Mouse (Mus musculus) intestine, embryonic 16.5 days (tissue): ENCODE results near the gene Cmc1. TPM values are rescaled to one million over a fixed set of nuclear protein-coding genes. Genes with fewer than 3 reads are reported as not detected.

ENCODE experiments used
- ATAC-seq: fragments of 200-750 bp; cut with Nextera tagmentation; 2 replicates; pipeline ENCODE4 v1.8.0; 2017; ENCODE audit warnings: moderate TSS enrichment, moderate library complexity
- H3K27ac ChIP-seq: fragments of 300-500 bp; sonication (generic); 2 replicates; pipeline ENCODE4 v1.5.1; 2014; ENCODE audit warnings: mild to moderate bottlenecking, low read length
- H3K27me3 ChIP-seq: fragments of 300-500 bp; sonication (generic); replicated peaks from 2 replicates; pipeline ENCODE4 v1.6.1; 2014; ENCODE audit warnings: low read length, control low read depth, mixed read lengths; ENCODE audit not compliant: control insufficient read depth, insufficient read depth
- H3K36me3 ChIP-seq: fragments of 300-500 bp; sonication (generic); 2 replicates; pipeline ENCODE4 v1.6.1; 2014; ENCODE audit warnings: low read length, control low read depth; ENCODE audit not compliant: control insufficient read depth, insufficient read depth
- H3K4me1 ChIP-seq: fragments of 300-500 bp; sonication (generic); 2 replicates; pipeline ENCODE4 v1.6.1; 2014; ENCODE audit warnings: low read length, control low read depth, mixed read lengths; ENCODE audit not compliant: control insufficient read depth, insufficient read depth
- H3K4me2 ChIP-seq: fragments of 300-500 bp; sonication (generic); 2 replicates; pipeline ENCODE4 v1.6.1; 2014; ENCODE audit warnings: low read depth, low read length, control low read depth
- H3K4me3 ChIP-seq: fragments of 300-500 bp; sonication (generic); 2 replicates; pipeline ENCODE4 v1.5.1; 2014; ENCODE audit warnings: mild to moderate bottlenecking, low read length
- H3K9ac ChIP-seq: fragments of 300-500 bp; sonication (generic); 2 replicates; pipeline ENCODE4 v1.6.1; 2014; ENCODE audit warnings: low read depth, low read length
- H3K9me3 ChIP-seq: fragments of 300-500 bp; sonication (generic); 2 replicates; pipeline ENCODE4 v1.6.1; 2016; ENCODE audit warnings: low read length, control low read depth; ENCODE audit not compliant: control insufficient read depth
- WGBS: fragments of 180-500 bp; shearing (Covaris S2); extraction: QIAGEN DNeasy Blood & Tissue Kit; methylation state at CpG from one replicate; pipeline ENCODE4 v1.1.7; 2014; 5-methylcytosine and 5-hydroxymethylcytosine counted together
- polyA plus RNA-seq: library from polyadenylated mRNA; unstranded; fragments of >200 nt; fragmentation: Nextera tagmentation; extraction: Ambion mirVana; gene quantifications from 2 replicates; pipeline ENCODE4 v1.2.1, GENCODE M21; 2015

The Cmc1 gene
- 57.6 and 69.8 TPM in 2 replicates for polyA plus RNA-seq

DNA sequence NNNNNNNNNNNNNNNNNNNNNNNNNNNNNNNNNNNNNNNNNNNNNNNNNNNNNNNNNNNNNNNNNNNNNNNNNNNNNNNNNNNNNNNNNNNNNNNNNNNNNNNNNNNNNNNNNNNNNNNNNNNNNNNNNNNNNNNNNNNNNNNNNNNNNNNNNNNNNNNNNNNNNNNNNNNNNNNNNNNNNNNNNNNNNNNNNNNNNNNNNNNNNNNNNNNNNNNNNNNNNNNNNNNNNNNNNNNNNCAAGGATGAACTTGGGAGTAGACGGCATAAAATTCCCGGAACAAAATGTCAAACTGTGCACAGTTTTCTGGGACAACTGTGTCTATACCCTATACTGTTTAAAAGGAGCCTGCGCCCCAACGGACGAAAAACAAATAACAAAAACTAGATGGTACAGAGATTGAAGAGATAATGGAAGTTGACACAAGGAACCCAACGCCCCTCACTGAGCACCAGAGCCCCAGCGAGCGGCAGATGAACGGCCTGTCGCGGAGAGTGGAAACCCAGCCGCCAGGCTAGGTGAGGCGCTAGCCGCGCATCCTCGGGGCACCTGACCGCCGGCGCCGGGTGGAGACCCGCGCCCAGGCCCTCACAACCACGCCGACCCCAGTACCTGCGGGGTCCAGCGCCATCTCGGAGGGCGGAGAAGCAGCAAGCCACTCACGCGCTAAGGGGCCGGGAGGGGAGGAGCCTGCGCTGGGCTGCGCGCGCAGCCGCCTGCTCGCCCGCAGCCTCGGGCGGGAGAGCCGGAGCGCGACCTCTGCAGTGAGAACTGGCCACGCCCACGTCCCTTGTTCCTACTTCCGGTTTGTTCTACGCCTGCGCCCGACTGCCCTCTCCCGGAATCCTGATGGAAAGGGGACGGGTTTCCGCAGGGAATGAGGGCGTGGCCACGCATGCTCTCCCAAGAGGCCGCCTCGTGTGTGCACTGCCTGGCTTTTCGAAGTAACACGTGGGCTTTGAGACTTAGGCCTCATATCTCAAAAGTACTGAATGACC lies at the start of gene Cmc1:
TSS of gene Cmc1 (minus strand) at position 771 of the 996 bp plus-strand sequence.
- H3K27ac ChIP-seq, result peak within 1 kb of the TSS; percentile 77
- peak within 1 kb of the TSS; percentile 95 for H3K4me3 ChIP-seq
- ATAC-seq, result peak; percentile 98
- peak within 1 kb of the TSS; percentile 67 for H3K4me2 ChIP-seq
- 1% methylated on average over 53 of the region's 58 CpGs for WGBS
- no peaks in the 10 kb centered on the region for H3K27me3 ChIP-seq
- 0 out of 2 replicates have a peak, but pooled peaks cover 11% of the 10 kb centered on the region for H3K4me1 ChIP-seq
- H3K36me3 ChIP-seq, result 0 out of 2 replicates have a peak, but pooled peaks cover 3% of the 10 kb centered on the region
- H3K9me3 ChIP-seq, result no peaks in the 10 kb centered on the region
- peak within 1 kb of the TSS; percentile 90 for H3K9ac ChIP-seq

DNA sequence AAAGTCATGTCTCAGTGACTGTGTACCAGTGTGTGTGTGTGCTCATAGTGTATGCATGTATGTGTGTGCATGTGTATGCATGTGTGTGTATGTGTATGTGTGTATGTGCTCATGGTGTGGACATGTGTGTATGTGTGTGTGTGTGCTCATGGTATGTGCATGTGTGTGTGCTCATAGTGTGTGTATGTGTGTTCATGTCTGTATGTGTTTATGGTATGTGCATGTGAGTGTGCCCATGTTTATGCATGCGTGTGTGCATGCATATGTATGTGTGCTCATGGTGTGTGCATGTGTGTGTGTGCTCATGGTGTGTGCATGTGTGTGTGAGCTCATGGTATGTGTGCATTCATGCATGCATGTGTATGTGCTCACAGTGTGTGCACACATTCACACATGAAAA lies 48.6 kb upstream of the Cmc1 start:
- Histone ChIP-seq H3K27ac (no peak overlapping the region), H3K9me3 (no peaks in the 10 kb centered on the region), H3K4me1 (no peaks in the 10 kb centered on the region), H3K4me2 (no peak overlapping the region), H3K27me3 (no peaks in the 10 kb centered on the region), H3K9ac (no peak overlapping the region), H3K4me3 (no peak overlapping the region), H3K36me3 (no peaks in the 10 kb centered on the region)
- ATAC-seq, result no peak
- WGBS, result 93% methylated on average over 1 of the region's 1 CpGs

DNA sequence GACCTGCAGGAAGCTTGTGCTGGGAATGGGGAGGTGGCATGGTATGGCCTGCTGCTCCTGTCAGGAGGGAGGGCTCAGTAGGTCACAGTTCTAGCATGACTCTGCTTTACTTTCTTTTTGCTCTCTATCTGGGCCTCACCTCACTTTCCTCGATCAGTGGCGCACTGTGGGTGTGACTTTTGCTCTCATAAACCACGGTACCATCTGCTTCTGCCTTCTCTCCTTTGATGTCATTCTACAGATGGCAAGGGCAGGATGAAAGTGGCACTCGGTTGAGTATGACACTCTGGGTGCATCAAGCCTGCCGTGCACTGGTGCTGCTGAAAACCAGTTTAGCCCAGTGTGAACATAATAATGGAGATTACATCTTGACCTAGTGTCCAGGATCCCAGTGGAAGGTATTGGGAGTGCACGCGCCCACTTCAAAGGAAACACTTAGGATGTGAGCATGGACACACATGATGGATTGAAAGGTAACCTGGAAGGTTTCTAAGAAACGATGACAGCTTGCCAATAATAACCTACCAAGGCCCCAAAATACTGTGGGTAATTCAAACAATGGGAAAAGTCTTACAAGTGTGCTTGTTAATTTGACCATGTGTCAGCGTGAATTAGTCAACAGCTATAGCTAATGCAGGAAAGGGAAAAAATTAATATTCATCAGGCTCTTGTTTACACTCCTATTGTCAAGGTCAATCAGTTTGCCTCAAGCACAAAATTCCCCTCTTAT lies 46.8 kb upstream of the Cmc1 start:
- H3K9ac ChIP-seq, result no peak overlapping the region
- no peaks in the 10 kb centered on the region for H3K9me3 ChIP-seq
- no peak overlapping the region for H3K4me2 ChIP-seq
- ATAC-seq, result no peak
- 84% methylated on average over 9 of the region's 9 CpGs for WGBS
- H3K4me1 ChIP-seq, result no peaks in the 10 kb centered on the region
- H3K36me3 ChIP-seq, result no peaks in the 10 kb centered on the region
- H3K4me3 ChIP-seq, result no peak overlapping the region
- no peaks in the 10 kb centered on the region for H3K27me3 ChIP-seq
- no peak overlapping the region for H3K27ac ChIP-seq

DNA sequence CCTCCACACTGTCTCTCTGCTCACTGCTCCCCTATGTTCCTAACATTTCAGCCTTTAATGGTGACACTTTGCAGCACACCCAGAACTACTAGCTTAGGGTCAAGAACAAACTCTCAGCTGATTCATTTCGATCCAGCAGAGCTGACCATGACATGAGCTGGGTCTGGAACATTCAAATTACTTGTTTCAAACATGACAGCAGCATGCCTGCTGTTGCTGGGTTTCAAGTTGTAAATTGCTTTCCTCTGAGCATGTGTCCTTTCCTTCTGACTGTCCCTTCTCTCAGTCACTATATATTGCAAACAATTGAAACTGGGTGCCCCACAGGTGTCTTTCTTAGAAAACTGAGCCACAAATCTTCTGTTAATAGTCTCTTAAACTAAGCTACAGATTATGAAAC lies 43.3 kb upstream of the Cmc1 start:
- Histone ChIP-seq H3K9ac (no peak overlapping the region), H3K4me2 (no peak overlapping the region), H3K36me3 (no peaks in the 10 kb centered on the region), H3K4me3 (no peak overlapping the region), H3K4me1 (no peaks in the 10 kb centered on the region), H3K27ac (no peak overlapping the region), H3K27me3 (no peaks in the 10 kb centered on the region), H3K9me3 (no peaks in the 10 kb centered on the region)
- WGBS, result 83% methylated on average over 1 of the region's 1 CpGs
- ATAC-seq, result no peak

DNA sequence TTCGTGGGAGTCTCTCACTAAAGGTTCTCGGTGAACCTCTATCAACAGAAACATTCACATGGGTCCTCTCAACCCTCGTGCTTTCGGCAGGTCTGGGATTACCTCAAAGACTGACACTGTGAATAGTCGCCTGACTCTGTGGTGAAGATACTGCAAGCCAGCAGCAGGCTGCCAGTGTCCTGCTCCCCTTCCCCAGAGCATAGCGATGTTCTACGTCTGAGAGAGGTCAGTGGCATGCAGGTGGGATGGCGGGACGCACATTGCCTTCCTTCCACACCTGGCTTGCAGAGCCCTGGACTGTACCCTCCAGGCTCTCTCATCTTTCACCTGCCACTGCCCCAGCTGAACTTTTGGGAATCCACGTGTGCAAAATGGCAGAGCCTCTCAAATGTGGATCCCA lies 41.3 kb upstream of the Cmc1 start:
- H3K4me1 ChIP-seq, result no peaks in the 10 kb centered on the region
- H3K4me3 ChIP-seq, result no peak overlapping the region
- no peaks in the 10 kb centered on the region for H3K36me3 ChIP-seq
- H3K27ac ChIP-seq, result no peak overlapping the region
- 73% methylated on average over 10 of the region's 10 CpGs for WGBS
- no peak overlapping the region for H3K4me2 ChIP-seq
- no peak for ATAC-seq
- H3K9me3 ChIP-seq, result no peaks in the 10 kb centered on the region
- H3K9ac ChIP-seq, result no peak overlapping the region
- no peaks in the 10 kb centered on the region for H3K27me3 ChIP-seq

DNA sequence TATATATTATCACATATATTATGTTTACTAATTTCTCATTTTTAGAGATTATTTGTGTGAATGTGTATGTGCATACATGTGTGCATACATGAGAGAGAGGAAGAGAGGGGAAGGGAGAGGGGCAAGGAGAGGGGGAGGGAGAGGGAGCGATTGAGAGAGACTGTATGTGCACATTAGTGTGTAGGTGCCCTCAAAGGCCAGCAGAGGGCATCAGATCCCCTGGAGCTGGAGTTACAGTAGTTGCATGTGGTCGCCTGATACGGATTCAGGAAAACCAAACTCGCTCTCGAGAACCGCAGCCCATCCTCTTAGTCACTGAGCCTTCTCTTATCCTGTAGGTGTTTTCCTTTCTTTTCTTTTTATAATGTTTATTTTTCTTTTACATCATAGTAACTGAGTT lies 38.4 kb upstream of the Cmc1 start:
- Histone ChIP-seq H3K9ac (no peak overlapping the region), H3K36me3 (no peaks in the 10 kb centered on the region), H3K4me3 (no peak overlapping the region), H3K4me2 (no peak overlapping the region), H3K27ac (no peak overlapping the region), H3K27me3 (no peaks in the 10 kb centered on the region), H3K4me1 (no peaks in the 10 kb centered on the region), H3K9me3 (no peaks in the 10 kb centered on the region)
- WGBS, result 92% methylated on average over 6 of the region's 6 CpGs
- no peak for ATAC-seq

DNA sequence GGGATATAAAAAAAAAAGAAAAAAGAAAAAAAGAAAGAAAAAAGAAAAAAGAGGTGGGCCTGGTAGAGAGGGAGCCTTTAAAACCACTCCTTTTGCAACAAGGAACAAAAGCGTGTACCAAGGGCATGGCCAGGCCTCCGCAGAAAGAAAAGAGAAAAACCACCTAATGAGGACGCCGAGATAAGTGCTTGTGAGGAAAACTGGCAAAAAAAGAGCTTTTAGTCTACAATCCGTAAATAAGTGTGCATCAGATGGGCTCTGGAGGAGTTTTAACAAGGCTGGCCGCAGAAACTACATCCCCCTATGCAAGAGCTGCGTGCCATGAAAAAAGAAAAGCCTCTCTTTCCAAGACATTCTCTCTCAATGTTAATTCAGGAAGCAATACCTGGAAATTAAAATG lies 37.4 kb upstream of the Cmc1 start:
- Histone ChIP-seq H3K9ac (no peak overlapping the region), H3K4me3 (no peak overlapping the region), H3K4me2 (no peak overlapping the region), H3K27ac (no peak overlapping the region), H3K4me1 (no peaks in the 10 kb centered on the region), H3K9me3 (no peaks in the 10 kb centered on the region), H3K27me3 (no peaks in the 10 kb centered on the region), H3K36me3 (no peaks in the 10 kb centered on the region)
- ATAC-seq, result no peak
- WGBS, result 91% methylated on average over 7 of the region's 7 CpGs

DNA sequence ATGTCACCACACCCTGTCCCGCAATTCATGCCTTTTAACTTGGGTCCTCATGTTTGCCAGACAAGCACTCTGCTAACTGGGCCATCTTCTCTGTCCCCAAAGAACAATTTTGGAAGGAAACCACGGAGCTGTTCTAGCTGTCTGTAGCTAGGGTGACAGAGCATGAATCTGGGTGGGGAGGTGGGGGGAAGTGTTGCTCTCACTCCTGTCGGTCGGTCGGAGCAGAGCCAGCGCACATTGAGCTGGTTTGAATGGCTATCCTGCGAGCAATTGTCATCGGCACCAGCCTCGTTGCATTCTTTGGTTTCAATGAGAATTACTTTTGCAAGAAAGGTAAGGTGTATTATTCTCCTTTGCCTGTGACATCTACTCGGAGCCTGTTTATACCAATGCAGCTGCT lies 36.8 kb upstream of the Cmc1 start:
- Histone ChIP-seq H3K4me1 (no peaks in the 10 kb centered on the region), H3K27me3 (no peaks in the 10 kb centered on the region), H3K9ac (no peak overlapping the region), H3K36me3 (no peaks in the 10 kb centered on the region), H3K4me3 (no peak overlapping the region), H3K4me2 (no peak overlapping the region), H3K27ac (no peak overlapping the region), H3K9me3 (no peaks in the 10 kb centered on the region)
- WGBS, result 87% methylated on average over 10 of the region's 10 CpGs
- no peak for ATAC-seq

DNA sequence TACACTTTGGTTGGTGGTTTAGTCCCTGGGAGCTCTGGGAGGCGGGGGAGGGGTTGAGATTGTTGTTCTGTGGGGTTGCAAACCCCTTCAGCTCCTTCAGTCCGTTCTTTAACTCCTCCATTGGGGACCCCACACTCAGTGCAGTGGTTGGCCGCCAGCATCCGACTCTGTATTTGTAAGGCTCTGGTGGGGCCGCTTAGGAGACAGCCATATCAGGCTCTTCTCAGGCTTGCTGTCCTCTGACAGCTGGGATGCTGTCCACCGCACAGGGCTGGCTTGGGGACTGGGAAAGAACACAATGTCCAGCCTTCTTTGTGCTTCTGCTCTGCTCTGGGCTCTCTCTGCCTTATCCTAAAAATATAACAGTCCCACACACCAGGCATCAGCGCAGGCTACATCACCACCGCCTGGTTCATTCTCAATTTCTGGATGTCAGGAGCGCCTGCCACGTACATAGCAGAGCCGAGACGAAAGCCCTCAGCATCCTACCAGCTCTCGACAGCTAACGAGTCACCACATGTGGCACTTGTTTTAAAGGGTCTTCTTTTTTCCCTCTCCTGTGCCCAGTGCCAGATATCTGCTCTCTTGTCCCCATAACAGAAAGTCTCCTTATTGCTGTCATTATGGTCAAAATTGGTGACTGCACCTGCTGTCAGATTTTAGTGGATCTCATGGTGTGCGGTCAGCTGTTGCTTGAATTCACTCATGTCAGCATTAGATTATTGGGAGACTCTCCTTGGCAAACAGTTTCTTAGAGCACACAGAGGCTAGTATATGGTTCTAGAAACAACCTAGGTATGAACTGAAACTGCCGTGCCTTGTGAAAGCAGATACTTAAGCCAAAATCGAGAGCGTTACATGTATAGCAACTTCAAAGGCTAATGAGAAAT lies 29.4 kb upstream of the Cmc1 start:
- Histone ChIP-seq H3K9ac (no peak overlapping the region), H3K27me3 (no peaks in the 10 kb centered on the region), H3K4me1 (no peaks in the 10 kb centered on the region), H3K4me2 (no peak overlapping the region), H3K27ac (no peak overlapping the region), H3K9me3 (no peaks in the 10 kb centered on the region), H3K4me3 (no peak overlapping the region), H3K36me3 (no peaks in the 10 kb centered on the region)
- ATAC-seq, result no peak
- WGBS, result 91% methylated on average over 18 of the region's 18 CpGs
